Mouse (Mus musculus) forebrain, embryonic 10.5 days (tissue): ENCODE results near the gene Slamf9. TPM values are rescaled to one million over a fixed set of nuclear protein-coding genes. Genes with fewer than 3 reads are reported as not detected.

ENCODE experiments used
- DNase-seq: peaks from one replicate; pipeline ENCODE4 v3.0.0-alpha.2; 2017; ENCODE audit warnings: low spot score; ENCODE audit errors: extremely low spot score
- H3K27ac ChIP-seq: fragments of 300-500 bp; sonication (generic); 2 replicates; pipeline ENCODE4 v1.5.1; 2016; ENCODE audit warnings: mild to moderate bottlenecking
- H3K27me3 ChIP-seq: fragments of 300-500 bp; sonication (generic); 2 replicates; pipeline ENCODE4 v1.6.1; 2016; ENCODE audit warnings: mild to moderate bottlenecking; ENCODE audit not compliant: poor library complexity, severe bottlenecking
- H3K36me3 ChIP-seq: fragments of 300-500 bp; sonication (generic); replicated peaks from 2 replicates; pipeline ENCODE4 v1.6.1; 2016; ENCODE audit warnings: mild to moderate bottlenecking, moderate library complexity
- H3K4me1 ChIP-seq: fragments of 300-500 bp; sonication (generic); 2 replicates; pipeline ENCODE4 v1.6.1; 2016
- H3K4me3 ChIP-seq: fragments of 300-500 bp; sonication (generic); 2 replicates; pipeline ENCODE4 v1.5.1; 2016; ENCODE audit warnings: mild to moderate bottlenecking, moderate library complexity
- H3K9me3 ChIP-seq: fragments of 300-500 bp; sonication (generic); 2 replicates; pipeline ENCODE4 v1.6.1; 2016; ENCODE audit warnings: mild to moderate bottlenecking, moderate library complexity
- WGBS: fragments of 180-500 bp; shearing (Covaris S2); methylation state at CpG from one replicate; pipeline ENCODE4 v1.1.7; 2016; 5-methylcytosine and 5-hydroxymethylcytosine counted together
- polyA plus RNA-seq: library from polyadenylated mRNA; unstranded; fragments of >200 nt; fragmentation: Nextera tagmentation; extraction: Ambion mirVana; gene quantifications from 2 replicates; pipeline ENCODE4 v1.2.1, GENCODE M21; 2016

Gene Slamf9
- polyA plus RNA-seq, 1 experiment from 2014 or later: not detected

DNA sequence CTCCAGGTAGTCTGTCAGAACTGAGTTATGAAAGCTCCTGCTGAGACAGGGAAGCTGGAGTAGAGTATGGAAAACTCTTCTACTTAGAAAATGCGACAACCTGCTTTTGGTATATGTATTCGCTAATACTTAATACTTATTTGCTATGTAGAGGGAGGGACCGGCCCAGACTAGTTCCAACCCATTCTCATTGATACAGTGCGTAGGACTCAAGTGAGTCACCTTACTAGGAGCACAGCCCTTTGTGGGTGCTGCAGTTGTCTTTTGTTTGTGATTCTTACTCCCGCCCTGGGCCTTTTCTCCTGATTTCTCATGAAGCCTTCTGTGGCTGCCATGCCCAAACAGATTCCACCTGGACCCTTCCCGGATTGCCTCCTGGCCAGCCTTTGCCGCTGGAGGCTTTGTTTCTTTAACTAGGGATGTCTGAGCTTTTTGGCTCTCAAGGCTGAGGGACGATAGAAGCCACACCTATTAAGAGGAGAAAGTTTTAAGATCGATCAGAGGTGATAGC, 33.2 kb upstream of the Slamf9 start:
- 87% methylated on average over 9 of the region's 9 CpGs for WGBS
- no peak for DNase-seq

DNA sequence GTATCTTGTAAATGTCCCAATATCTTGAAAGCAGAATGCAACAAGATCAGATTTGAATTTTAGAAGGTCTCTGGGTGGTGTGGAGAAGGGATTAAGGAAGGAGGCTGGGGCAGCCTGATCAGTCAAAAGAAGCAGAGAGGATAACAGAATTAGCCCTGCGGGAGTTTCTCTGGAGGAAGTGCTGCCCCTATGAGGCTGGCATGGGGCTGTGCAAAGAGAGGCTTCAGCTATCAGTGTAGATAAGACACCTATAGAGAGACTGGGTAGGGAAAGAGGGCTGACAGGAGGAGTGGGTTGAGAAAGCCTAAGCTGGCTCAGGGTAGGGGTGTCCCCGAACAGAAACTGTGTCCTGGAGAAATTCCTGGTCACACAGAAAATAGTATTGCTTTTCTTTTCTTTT, 24.9 kb upstream of the Slamf9 start:
- WGBS: 16% methylated on average over 2 of the region's 2 CpGs

More for the DNA sequence above, 33.2 kb upstream of the Slamf9 start:
- Histone ChIP-seq H3K9me3 (no peaks in the 10 kb centered on the region), H3K4me3 (no peak overlapping the region), H3K27me3 (no peaks in the 10 kb centered on the region), H3K36me3 (no peaks in the 10 kb centered on the region), H3K4me1 (no peaks in the 10 kb centered on the region), H3K27ac (no peak overlapping the region)

DNA sequence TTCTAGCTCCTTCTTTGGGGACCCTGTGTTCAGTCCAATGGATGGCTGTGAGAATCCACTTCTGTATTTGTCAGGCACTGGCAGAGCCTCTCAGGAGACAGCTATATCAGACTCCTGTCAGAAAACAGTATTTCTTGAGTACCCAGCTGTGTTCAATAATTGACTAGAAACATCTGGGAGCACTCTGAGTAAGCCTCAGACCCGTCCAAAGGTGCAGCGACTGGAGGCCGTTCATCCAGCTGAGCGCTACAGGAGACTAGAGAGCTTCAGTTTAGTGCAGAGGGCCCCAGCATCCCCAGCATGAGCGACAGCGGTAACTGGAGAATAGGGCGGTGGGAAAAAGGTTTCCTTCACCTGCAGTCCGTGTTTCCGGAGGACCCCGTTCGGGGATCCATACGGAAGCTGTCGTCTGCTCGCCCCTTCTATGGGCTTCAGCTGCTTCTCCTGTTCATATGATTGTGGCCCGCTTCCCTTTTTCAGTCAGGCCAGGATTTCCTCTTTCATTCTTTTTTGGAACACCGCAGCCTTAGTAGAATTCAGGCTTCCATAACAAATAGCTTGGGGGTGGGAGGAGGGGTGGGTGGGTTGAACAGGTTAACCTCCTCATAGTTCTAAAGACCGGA, 24.2 kb upstream of the Slamf9 start:
- no peaks in the 10 kb centered on the region for H3K36me3 ChIP-seq
- DNase-seq: no peak
- peaks cover 21% of the 10 kb centered on the region for H3K4me1 ChIP-seq
- no peak overlapping the region for H3K4me3 ChIP-seq
- H3K9me3 ChIP-seq: no peaks in the 10 kb centered on the region
- 27% methylated on average over 17 of the region's 17 CpGs for WGBS
- 0 out of 2 replicates have a peak, but pooled peaks cover 5% of the 10 kb centered on the region for H3K27me3 ChIP-seq
- H3K27ac ChIP-seq: no peak overlapping the region

More for the DNA sequence above, 24.9 kb upstream of the Slamf9 start:
- no peak for DNase-seq
- H3K36me3 ChIP-seq: no peaks in the 10 kb centered on the region
- H3K4me3 ChIP-seq: no peak overlapping the region
- H3K27me3 ChIP-seq: 0 out of 2 replicates have a peak, but pooled peaks cover 5% of the 10 kb centered on the region
- no peak overlapping the region for H3K27ac ChIP-seq
- peaks cover 15% of the 10 kb centered on the region for H3K4me1 ChIP-seq
- H3K9me3 ChIP-seq: no peaks in the 10 kb centered on the region

DNA sequence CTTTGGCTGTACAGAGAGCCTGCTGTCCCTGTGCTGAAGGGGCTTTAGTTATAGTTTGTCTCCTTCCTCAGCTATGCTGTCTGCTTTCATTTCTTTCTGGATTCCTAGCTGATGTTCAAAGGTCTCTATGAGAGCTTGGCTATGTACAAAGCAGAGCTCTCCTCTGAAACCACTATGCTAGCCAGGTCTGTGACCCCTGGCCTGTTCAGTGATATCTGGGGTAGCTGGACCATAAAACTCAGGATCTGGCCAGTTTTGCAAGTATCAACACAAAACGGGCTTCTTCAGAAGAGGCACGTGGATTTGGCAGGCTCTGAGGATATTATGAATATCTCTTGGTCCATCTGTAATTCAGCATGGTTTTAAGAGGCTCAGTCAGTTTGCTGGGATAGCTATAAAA, 22.2 kb upstream of the Slamf9 start:
- Histone ChIP-seq H3K4me3 (no peak overlapping the region), H3K27ac (no peak overlapping the region), H3K36me3 (no peaks in the 10 kb centered on the region), H3K9me3 (no peaks in the 10 kb centered on the region), H3K4me1 (peaks cover 24% of the 10 kb centered on the region), H3K27me3 (0 out of 2 replicates have a peak, but pooled peaks cover 5% of the 10 kb centered on the region)
- WGBS: 82% methylated on average over 2 of the region's 2 CpGs
- no peak for DNase-seq

DNA sequence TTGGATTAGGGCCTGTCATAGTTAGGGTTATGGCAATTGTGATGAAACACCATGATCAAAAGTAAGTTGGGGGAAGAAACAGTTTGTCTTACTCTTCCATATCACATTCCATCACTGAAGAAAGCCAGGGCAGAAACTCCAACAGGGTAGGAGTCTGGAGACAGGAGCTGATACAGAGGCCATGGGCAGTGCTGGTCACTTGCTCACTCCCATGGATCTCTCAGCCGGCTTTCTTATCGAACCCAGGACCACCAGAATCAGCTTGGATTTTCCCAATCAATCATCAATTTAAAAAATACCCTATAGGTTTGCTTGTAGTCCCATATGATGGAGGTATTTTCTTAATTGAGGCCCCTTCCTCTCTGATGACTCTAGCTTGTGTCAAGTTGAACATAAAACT, 21.3 kb upstream of the Slamf9 start:
- no peak overlapping the region for H3K4me3 ChIP-seq
- H3K9me3 ChIP-seq: no peaks in the 10 kb centered on the region
- 89% methylated on average over 2 of the region's 2 CpGs for WGBS
- H3K27me3 ChIP-seq: 0 out of 2 replicates have a peak, but pooled peaks cover 5% of the 10 kb centered on the region
- peaks cover 24% of the 10 kb centered on the region for H3K4me1 ChIP-seq
- no peak for DNase-seq
- H3K27ac ChIP-seq: no peak overlapping the region
- H3K36me3 ChIP-seq: no peaks in the 10 kb centered on the region

DNA sequence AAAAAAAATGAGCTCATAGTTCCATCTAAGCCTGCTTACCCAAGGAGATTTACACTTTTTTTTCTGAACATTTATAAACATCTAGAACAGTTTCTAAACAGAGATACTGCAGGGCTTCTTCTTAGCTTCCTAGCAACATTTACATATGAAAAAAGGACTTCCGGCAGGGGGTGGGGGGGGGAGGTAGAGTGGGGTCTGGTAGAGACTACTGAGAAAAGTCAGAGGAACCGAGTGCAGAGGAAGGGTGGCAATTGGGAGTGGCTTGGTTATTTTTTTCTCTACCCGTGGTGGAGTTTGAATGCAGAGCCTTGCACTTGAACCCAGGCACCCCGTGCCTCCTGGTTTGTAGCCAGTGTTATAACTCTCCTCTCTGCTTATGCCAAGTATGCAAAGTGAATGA, 19.7 kb upstream of the Slamf9 start:
- H3K4me3 ChIP-seq: no peak overlapping the region
- peaks cover 18% of the 10 kb centered on the region for H3K4me1 ChIP-seq
- no peak for DNase-seq
- H3K9me3 ChIP-seq: no peaks in the 10 kb centered on the region
- H3K27me3 ChIP-seq: 0 out of 2 replicates have a peak, but pooled peaks cover 5% of the 10 kb centered on the region
- H3K36me3 ChIP-seq: no peaks in the 10 kb centered on the region
- 10% methylated on average over 4 of the region's 4 CpGs for WGBS
- no peak overlapping the region for H3K27ac ChIP-seq

DNA sequence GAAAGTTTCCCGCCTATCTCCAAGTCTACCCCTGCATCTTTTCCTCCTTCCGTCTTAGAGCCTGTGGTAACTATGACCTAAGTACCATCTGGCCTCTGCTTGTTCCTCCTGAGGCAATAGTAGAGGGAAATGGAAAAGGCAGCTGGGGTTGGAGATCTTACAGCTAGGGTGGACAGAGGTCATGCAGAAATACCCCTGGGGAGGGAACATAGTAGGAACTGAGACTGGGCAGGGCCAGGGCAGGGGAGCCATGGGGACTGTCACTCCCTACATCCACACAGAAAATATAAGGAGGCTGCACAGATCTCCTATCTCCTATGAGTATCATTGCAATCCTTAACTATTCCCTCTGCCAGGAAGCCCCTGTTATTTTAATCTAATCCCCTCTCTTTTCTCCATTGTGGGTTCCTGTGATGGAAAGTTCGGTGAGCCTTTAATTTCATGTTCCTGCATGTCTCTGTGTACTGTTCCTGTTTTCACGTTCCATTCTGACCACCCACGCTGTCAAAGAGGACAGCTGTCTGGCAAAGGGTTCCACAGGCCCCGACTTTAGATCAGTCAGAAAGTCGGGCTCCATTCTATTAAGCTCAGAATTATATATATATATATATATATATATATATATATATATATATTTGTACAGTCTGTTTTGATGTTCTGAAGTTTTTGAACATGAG, 19.0 kb upstream of the Slamf9 start:
- H3K4me1 ChIP-seq: peaks cover 11% of the 10 kb centered on the region
- H3K27ac ChIP-seq: no peak overlapping the region
- H3K27me3 ChIP-seq: 0 out of 2 replicates have a peak, but pooled peaks cover 5% of the 10 kb centered on the region
- H3K4me3 ChIP-seq: no peak overlapping the region
- no peaks in the 10 kb centered on the region for H3K36me3 ChIP-seq
- no peak for DNase-seq
- 74% methylated on average over 7 of the region's 7 CpGs for WGBS
- no peaks in the 10 kb centered on the region for H3K9me3 ChIP-seq

DNA sequence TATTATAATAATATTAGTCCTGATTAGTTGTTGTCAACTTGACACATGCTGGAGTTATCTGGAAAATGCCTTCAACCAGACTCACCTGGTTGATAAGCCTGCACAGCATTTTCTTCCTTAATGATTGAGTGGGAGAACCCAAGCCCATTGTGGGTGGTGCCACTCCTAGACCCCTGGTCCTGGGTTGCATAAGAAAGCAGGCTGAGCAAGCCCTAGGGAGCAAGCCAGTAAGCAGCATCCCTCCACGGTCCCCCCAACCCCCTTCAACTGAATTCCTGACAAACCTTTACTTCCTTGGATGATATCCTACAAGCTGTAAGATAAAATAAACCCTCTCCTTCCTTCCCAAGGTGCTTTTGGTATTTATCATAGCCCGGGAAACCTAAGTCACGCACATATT, 18.0 kb upstream of the Slamf9 start:
- H3K36me3 ChIP-seq: no peaks in the 10 kb centered on the region
- H3K27ac ChIP-seq: no peak overlapping the region
- no peak for DNase-seq
- no peaks in the 10 kb centered on the region for H3K9me3 ChIP-seq
- WGBS: 91% methylated on average over 3 of the region's 3 CpGs
- H3K4me3 ChIP-seq: no peak overlapping the region
- peaks cover 9% of the 10 kb centered on the region; the same call in 1 of the 2 replicates for H3K4me1 ChIP-seq
- H3K27me3 ChIP-seq: no peaks in the 10 kb centered on the region

DNA sequence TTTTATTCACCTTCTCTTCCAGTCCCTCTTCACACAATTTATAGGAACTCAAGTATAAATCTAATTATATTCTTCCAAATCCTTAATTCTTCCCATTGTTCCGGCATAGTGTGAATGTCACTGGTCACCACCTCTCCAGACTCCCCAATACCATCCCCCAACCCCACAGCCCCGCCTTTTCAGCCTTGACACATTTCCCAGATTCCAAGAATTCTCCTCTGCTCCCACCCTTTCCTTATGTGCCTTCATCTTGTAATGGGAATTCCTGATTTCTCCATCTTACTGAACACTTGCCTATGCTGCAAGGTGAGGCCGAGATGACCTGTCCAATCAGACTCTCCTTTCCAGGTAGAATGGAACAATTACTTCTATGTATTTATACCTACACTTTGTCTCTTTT, 17.1 kb upstream of the Slamf9 start:
- H3K36me3 ChIP-seq: no peaks in the 10 kb centered on the region
- H3K27ac ChIP-seq: no peak overlapping the region
- no peak overlapping the region for H3K4me3 ChIP-seq
- no peak for DNase-seq
- no peaks in the 10 kb centered on the region for H3K9me3 ChIP-seq
- H3K27me3 ChIP-seq: no peaks in the 10 kb centered on the region
- WGBS: 88% methylated on average over 3 of the region's 3 CpGs
- H3K4me1 ChIP-seq: peaks cover 9% of the 10 kb centered on the region; the same call in 1 of the 2 replicates

DNA sequence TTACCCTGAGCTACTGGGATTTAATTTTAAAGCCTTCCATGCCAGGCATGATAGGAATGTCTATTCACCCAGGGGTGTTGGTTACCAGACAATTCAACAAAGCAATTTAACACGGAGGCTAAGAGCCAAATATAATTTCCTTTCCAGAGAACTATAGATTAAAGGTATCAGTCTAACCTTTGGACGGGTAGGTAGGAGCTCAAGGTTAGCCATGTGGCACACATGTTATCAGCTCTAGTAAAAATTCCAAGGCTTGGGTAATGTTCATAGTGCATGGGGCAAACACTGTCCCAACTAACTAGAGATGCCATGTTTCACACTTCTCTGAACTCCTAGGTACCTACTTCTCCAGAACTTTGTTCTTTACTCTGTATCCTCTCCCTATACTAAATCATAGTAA, 13.6 kb upstream of the Slamf9 start:
- H3K4me3 ChIP-seq: no peak overlapping the region
- H3K4me1 ChIP-seq: no peaks in the 10 kb centered on the region
- H3K36me3 ChIP-seq: no peaks in the 10 kb centered on the region
- no peak overlapping the region for H3K27ac ChIP-seq
- 74% methylated on average over 2 of the region's 2 CpGs for WGBS
- no peaks in the 10 kb centered on the region for H3K27me3 ChIP-seq
- DNase-seq: no peak
- H3K9me3 ChIP-seq: no peaks in the 10 kb centered on the region

DNA sequence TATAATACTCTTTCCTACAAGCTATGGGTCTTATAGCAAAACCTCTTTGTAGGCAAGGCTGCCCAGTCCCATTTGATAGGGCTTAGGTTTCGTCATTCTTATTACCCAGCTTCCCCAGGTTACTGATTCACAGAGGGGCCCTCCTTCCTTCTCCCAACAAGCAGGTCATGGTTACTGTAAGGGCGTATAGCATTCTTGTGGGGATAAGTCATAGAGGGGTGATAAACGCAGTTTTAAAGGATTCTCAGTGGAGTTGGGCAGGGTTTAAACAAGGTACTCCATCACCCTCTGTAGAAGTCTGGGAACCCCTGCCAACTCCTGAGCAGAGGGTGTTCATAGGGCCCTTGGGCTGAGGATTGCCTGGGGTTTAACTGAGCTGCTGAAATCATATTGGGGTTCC, 12.6 kb upstream of the Slamf9 start:
- no peaks in the 10 kb centered on the region for H3K27me3 ChIP-seq
- no peak for DNase-seq
- no peaks in the 10 kb centered on the region for H3K4me1 ChIP-seq
- WGBS: 83% methylated on average over 3 of the region's 3 CpGs
- H3K4me3 ChIP-seq: no peak overlapping the region
- H3K9me3 ChIP-seq: no peaks in the 10 kb centered on the region
- no peaks in the 10 kb centered on the region for H3K36me3 ChIP-seq
- no peak overlapping the region for H3K27ac ChIP-seq

DNA sequence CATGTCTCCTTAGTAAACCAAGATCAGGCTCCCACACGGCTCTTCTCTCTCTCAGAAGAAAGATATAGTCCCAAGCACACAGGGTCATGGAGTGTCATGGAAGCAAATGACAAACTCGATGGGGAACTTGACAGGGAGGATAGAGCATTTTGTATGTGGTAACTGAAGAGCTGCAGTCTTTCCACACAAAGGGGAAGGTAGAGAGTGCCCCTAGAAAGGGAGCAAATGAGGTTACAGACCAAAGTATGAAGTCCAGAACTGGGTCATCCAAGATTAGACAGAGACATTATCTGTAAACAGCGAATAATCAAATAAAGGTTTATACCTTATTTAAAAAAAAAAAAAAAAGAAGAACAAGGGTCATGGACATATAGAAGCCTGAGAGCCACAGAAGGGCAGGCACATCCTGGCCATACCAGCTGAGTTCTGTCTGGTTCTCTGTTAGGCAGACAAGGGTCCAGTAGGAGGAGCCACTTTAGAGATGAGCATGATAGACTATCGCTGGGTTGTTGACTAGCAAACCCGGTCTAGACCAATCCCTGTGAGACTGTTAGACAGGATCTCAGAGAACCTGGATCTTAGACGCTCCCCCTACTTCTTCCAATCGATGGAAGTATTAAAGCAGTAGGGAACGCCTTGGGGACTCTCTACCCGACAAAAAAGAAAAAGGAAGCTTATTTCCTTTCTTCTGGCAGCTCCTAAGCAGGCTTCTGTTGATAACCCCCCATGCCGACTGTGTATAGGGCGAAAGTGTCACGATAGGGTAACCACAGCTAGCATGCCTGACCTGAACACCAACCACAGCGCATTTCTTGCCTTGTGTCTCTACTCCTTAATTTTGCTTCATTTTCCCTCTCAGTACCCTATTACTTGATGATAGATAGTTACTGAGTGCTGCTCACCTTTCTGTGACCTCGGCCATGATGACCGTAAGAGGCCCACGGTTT, 11.5 kb upstream of the Slamf9 start:
- DNase-seq: no peak
- H3K27ac ChIP-seq: no peak overlapping the region
- no peaks in the 10 kb centered on the region for H3K4me1 ChIP-seq
- H3K36me3 ChIP-seq: no peaks in the 10 kb centered on the region
- H3K4me3 ChIP-seq: no peak overlapping the region
- H3K27me3 ChIP-seq: no peaks in the 10 kb centered on the region
- H3K9me3 ChIP-seq: no peaks in the 10 kb centered on the region
- 89% methylated on average over 16 of the region's 16 CpGs for WGBS
